Mouse (Mus musculus): ENCODE results near the gene Ccl1. TPM values are rescaled to one million over a fixed set of nuclear protein-coding genes. Genes with fewer than 3 reads are reported as not detected.

The Ccl1 gene
- polyA plus RNA-seq, 1 experiment: 0.98 TPM

- H3K4me1 ChIP-seq (ENCODE audit: control insufficient read depth, insufficient read depth, low read length): no peaks in the 10 kb centered on the region
- TF ChIP-seq POLR2A (IDR thresholded peaks at IDR 0.05; ENCODE audit: control insufficient read depth, low read depth, low read length) (no peak), CTCF (IDR thresholded peaks at IDR 0.05; ENCODE audit: control insufficient read depth, insufficient read depth, insufficient replicate concordance, low read depth, low read length) (no peak)
- H3K27ac ChIP-seq (ENCODE audit: control insufficient read depth, insufficient read depth, low read depth, low read length): no peak overlapping the region
- no peaks in the 10 kb centered on the region for H3K27me3 ChIP-seq (ENCODE audit: control insufficient read depth, insufficient read depth, low read length)
- H3K4me3 ChIP-seq (ENCODE audit: control insufficient read depth, low read depth, low read length): no peak overlapping the region
- no peaks in the 10 kb centered on the region for H3K36me3 ChIP-seq (ENCODE audit: control insufficient read depth, insufficient read depth, low read length)
These were observed 55.5 kb downstream of the Ccl1 start for GRCm38 (mm10) chr11:82249945-82250344.

- TF ChIP-seq POLR2A (IDR thresholded peaks at IDR 0.05; ENCODE audit: control insufficient read depth, low read depth, low read length) (no peak), CTCF (IDR thresholded peaks at IDR 0.05; ENCODE audit: control insufficient read depth, insufficient read depth, insufficient replicate concordance, low read depth, low read length) (no peak)
- no peaks in the 10 kb centered on the region for H3K4me1 ChIP-seq (ENCODE audit: control insufficient read depth, insufficient read depth, low read length)
These were observed 68.1 kb downstream of the Ccl1 start for GRCm38 (mm10) chr11:82237439-82237838.

GRCm38 (mm10) chr11:82235551-82236207, 69.8 kb downstream of the Ccl1 start:
- Histone ChIP-seq H3K27ac (ENCODE audit: control insufficient read depth, insufficient read depth, low read depth, low read length) (no peak overlapping the region), H3K27me3 (ENCODE audit: control insufficient read depth, insufficient read depth, low read length) (no peaks in the 10 kb centered on the region), H3K4me3 (ENCODE audit: control insufficient read depth, low read depth, low read length) (no peak overlapping the region), H3K4me1 (ENCODE audit: control insufficient read depth, insufficient read depth, low read length) (no peaks in the 10 kb centered on the region), H3K36me3 (ENCODE audit: control insufficient read depth, insufficient read depth, low read length) (no peaks in the 10 kb centered on the region)
- TF ChIP-seq POLR2A (IDR thresholded peaks at IDR 0.05; ENCODE audit: control insufficient read depth, low read depth, low read length): no peak
- TF ChIP-seq CTCF (IDR thresholded peaks at IDR 0.05; ENCODE audit: control insufficient read depth, insufficient read depth, insufficient replicate concordance, low read depth, low read length): peak; percentile 94; the same call in 1 of the 2 replicates

More at GRCm38 (mm10) chr11:82237439-82237838, 68.1 kb downstream of the Ccl1 start:
- no peak overlapping the region for H3K4me3 ChIP-seq (ENCODE audit: control insufficient read depth, low read depth, low read length)
- H3K36me3 ChIP-seq (ENCODE audit: control insufficient read depth, insufficient read depth, low read length): no peaks in the 10 kb centered on the region
- no peaks in the 10 kb centered on the region for H3K27me3 ChIP-seq (ENCODE audit: control insufficient read depth, insufficient read depth, low read length)
- no peak overlapping the region for H3K27ac ChIP-seq (ENCODE audit: control insufficient read depth, insufficient read depth, low read depth, low read length)

GRCm38 (mm10) chr11:82233991-82234390, 71.5 kb downstream of the Ccl1 start:
- Histone ChIP-seq H3K27ac (ENCODE audit: control insufficient read depth, insufficient read depth, low read depth, low read length) (no peak overlapping the region), H3K4me1 (ENCODE audit: control insufficient read depth, insufficient read depth, low read length) (no peaks in the 10 kb centered on the region), H3K4me3 (ENCODE audit: control insufficient read depth, low read depth, low read length) (no peak overlapping the region), H3K36me3 (ENCODE audit: control insufficient read depth, insufficient read depth, low read length) (no peaks in the 10 kb centered on the region), H3K27me3 (ENCODE audit: control insufficient read depth, insufficient read depth, low read length) (no peaks in the 10 kb centered on the region)
- TF ChIP-seq CTCF (IDR thresholded peaks at IDR 0.05; ENCODE audit: control insufficient read depth, insufficient read depth, insufficient replicate concordance, low read depth, low read length): no peak
- no peak for TF ChIP-seq POLR2A (IDR thresholded peaks at IDR 0.05; ENCODE audit: control insufficient read depth, low read depth, low read length)

GRCm38 (mm10) chr11:82226976-82227375, 78.5 kb downstream of the Ccl1 start:
- TF ChIP-seq CTCF (IDR thresholded peaks at IDR 0.05; ENCODE audit: control insufficient read depth, insufficient read depth, insufficient replicate concordance, low read depth, low read length) (no peak), POLR2A (IDR thresholded peaks at IDR 0.05; ENCODE audit: control insufficient read depth, low read depth, low read length) (no peak)
- no peaks in the 10 kb centered on the region for H3K36me3 ChIP-seq (ENCODE audit: control insufficient read depth, insufficient read depth, low read length)
- no peak overlapping the region for H3K4me3 ChIP-seq (ENCODE audit: control insufficient read depth, low read depth, low read length)
- no peak overlapping the region for H3K27ac ChIP-seq (ENCODE audit: control insufficient read depth, insufficient read depth, low read depth, low read length)
- no peaks in the 10 kb centered on the region for H3K27me3 ChIP-seq (ENCODE audit: control insufficient read depth, insufficient read depth, low read length)
- no peaks in the 10 kb centered on the region for H3K4me1 ChIP-seq (ENCODE audit: control insufficient read depth, insufficient read depth, low read length)

GRCm38 (mm10) chr11:82225936-82226335, 79.6 kb downstream of the Ccl1 start:
- Histone ChIP-seq H3K4me1 (ENCODE audit: control insufficient read depth, insufficient read depth, low read length) (no peaks in the 10 kb centered on the region), H3K36me3 (ENCODE audit: control insufficient read depth, insufficient read depth, low read length) (no peaks in the 10 kb centered on the region), H3K27me3 (ENCODE audit: control insufficient read depth, insufficient read depth, low read length) (no peaks in the 10 kb centered on the region), H3K4me3 (ENCODE audit: control insufficient read depth, low read depth, low read length) (no peak overlapping the region), H3K27ac (ENCODE audit: control insufficient read depth, insufficient read depth, low read depth, low read length) (no peak overlapping the region)
- no peak for TF ChIP-seq CTCF (IDR thresholded peaks at IDR 0.05; ENCODE audit: control insufficient read depth, insufficient read depth, insufficient replicate concordance, low read depth, low read length)
- TF ChIP-seq POLR2A (IDR thresholded peaks at IDR 0.05; ENCODE audit: control insufficient read depth, low read depth, low read length): no peak

GRCm38 (mm10) chr11:82216531-82216930, 89.0 kb downstream of the Ccl1 start:
- H3K27me3 ChIP-seq (ENCODE audit: control insufficient read depth, insufficient read depth, low read length): no peaks in the 10 kb centered on the region
- H3K27ac ChIP-seq (ENCODE audit: control insufficient read depth, insufficient read depth, low read depth, low read length): no peak overlapping the region
- no peaks in the 10 kb centered on the region for H3K36me3 ChIP-seq (ENCODE audit: control insufficient read depth, insufficient read depth, low read length)
- TF ChIP-seq POLR2A (IDR thresholded peaks at IDR 0.05; ENCODE audit: control insufficient read depth, low read depth, low read length) (no peak), CTCF (IDR thresholded peaks at IDR 0.05; ENCODE audit: control insufficient read depth, insufficient read depth, insufficient replicate concordance, low read depth, low read length) (no peak)
- no peaks in the 10 kb centered on the region for H3K4me1 ChIP-seq (ENCODE audit: control insufficient read depth, insufficient read depth, low read length)
- H3K4me3 ChIP-seq (ENCODE audit: control insufficient read depth, low read depth, low read length): no peak overlapping the region
